Mouse (Mus musculus): ENCODE measurements at regions not wholly inside any gene's neighbourhood (a gene's known extent, or its start where the extent isn't known, plus 50 kb on each side); places are given as distances from the start of the nearest gene placed in this dataset.
A peak's percentile ranks its signal among the peaks of the same experiment; 100 is the strongest.

DNA sequence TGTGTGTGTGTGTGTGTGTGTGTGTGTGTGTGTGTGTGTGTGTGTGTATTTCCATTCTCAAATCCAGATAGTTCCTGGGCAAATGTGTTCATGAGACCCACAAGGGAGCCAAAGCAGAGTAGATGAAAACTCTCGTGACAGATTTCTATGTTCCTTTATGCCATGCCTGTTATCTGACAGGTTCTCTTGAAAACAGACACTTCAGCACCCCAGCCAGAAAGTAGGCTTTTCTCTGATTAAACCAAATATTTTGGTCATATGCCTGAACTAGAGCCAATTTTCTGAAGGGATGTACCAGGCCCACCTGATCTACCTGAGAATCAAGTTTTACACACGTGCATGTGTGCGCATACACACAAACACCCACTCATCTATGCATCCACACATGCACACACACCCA, 95.5 kb downstream of the Psat1 start:
- DNase-seq (ENCODE audit: low spot score in 2 of 2): no peak

DNA sequence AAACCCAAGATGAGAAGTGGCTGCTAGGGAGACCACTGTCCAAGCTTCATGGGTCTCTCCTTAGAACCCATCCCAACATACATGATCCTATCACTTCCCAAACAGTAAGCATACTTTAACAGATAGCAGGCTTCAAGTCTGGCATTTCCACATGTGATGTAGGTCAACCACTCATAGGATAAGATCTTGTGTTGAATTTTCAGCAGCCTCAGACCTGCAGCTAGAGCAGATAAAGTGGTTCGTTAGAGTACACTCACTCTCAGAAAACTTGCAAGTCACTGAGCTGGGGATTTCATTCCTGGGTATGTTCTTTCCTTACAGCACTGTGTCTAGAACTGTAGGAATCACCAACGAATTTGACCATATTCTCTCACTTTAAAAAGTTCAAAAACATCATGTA, 96.4 kb downstream of the Psat1 start:
- DNase-seq (ENCODE audit: low spot score in 2 of 2): no peak

- no peak for DNase-seq (ENCODE audit: low spot score in 2 of 2)
Measured at GRCm38 (mm10) chr19:15849235-15849634, 97.9 kb downstream of the Psat1 start.

DNA sequence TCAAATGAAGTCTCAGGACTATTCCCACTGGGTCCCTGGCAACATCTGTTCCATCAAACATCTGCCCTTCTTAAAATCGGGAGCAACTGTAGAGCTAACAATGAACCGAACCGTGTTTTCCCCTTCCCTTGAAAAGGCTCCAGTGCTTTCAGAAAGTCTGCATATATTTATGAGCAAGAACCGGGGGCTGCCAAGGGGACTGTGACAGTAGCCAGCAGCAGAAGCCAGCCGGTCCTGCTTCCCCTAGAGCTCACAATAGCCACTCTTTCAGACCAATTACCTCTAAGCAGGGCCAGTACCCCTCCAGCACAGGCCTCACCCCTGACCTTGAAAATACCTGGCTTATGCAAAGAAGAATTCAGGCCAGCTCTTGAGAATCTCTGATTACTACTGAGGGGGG, 108.8 kb downstream of the Psat1 start:
- DNase-seq (ENCODE audit: low spot score in 2 of 2): peak in 1 of 2 experiments; percentile 6

- DNase-seq (ENCODE audit: low spot score in 2 of 2): no peak
Measured at GRCm38 (mm10) chr19:15837715-15838175, 109.4 kb downstream of the Psat1 start.

DNA sequence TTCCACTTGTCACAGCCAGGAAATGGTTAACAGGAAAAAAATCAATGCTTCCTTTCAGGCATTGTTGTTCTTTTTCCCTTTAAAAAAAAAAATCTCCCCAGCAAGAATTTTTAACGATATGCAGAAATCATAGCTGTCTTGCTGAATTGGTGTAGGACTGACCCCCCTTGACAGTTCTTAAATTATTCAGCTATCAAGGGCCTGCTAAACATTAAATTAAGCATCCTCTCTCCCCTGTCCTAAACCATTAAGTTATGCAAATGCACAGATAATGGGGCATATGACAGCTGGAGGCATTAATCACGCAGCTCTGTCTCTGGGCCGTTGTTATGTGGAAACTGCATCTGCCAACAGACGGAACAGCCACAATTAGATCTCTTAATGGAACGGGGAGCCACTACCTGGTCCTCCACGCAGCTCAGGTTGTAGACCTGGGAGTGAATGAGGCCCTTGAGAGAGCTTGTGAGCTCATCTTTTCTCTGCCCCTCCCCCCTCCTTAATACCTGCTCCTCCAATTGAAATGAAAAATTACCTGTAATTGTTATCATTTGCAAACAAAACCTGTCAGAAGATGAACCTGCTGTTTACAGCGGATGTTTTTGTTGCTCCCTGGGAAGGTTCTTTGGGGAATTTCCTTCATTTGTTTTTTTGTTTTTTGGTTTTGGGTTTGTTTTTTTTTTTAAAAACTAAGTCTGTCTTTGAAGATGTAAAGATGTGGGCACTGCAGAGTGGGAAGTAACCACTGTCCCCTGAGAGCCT, 110.0 kb downstream of the Psat1 start:
- peak in 1 of 2 experiments; percentile 5 for DNase-seq (ENCODE audit: low spot score in 2 of 2)

GRCm38 (mm10) chr19:15836201-15836955, 110.8 kb downstream of the Psat1 start:
- peak; percentile 4 to 11 for DNase-seq (ENCODE audit: low spot score in 2 of 2)

GRCm38 (mm10) chr19:15830385-15830784, 116.8 kb downstream of the Psat1 start:
- no peak for DNase-seq (ENCODE audit: low spot score in 2 of 2)

GRCm38 (mm10) chr19:15829158-15829557, 118.0 kb downstream of the Psat1 start:
- DNase-seq (ENCODE audit: low spot score in 2 of 2): no peak

DNA sequence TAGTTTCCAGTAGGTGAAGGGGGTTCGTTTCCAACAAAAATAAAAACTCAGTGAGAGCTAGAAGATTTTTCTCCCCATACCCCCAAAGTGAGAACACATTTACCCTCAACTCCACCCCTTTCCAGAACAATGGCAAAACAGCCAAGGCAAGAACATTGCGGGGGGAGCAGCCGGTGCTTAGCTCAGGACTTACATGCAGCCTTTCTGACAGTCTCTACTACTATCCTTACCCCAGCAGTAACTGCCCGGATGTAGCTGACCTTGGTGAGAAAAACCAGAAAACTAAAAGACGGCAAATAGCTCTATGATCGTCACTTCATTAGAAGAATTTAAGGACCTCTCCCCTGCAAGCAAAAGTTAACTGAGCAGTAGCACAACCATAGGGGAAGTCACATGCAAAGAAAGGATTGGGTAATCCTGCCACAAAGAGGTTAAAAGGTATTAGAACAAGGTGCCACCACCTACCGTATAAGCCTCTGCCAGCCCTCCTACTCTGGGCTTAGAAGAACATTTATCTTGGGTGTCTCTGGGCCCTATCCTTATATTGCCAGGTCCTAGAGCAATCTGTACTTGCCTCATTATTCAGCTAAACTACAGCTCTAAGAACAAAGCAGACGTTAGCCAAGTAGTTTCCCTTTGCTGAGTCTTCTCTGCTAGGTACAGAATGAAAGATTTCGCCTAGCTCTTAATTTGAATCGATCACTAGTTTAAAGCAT, 119.0 kb downstream of the Psat1 start:
- no peak for DNase-seq (ENCODE audit: low spot score in 2 of 2)

DNA sequence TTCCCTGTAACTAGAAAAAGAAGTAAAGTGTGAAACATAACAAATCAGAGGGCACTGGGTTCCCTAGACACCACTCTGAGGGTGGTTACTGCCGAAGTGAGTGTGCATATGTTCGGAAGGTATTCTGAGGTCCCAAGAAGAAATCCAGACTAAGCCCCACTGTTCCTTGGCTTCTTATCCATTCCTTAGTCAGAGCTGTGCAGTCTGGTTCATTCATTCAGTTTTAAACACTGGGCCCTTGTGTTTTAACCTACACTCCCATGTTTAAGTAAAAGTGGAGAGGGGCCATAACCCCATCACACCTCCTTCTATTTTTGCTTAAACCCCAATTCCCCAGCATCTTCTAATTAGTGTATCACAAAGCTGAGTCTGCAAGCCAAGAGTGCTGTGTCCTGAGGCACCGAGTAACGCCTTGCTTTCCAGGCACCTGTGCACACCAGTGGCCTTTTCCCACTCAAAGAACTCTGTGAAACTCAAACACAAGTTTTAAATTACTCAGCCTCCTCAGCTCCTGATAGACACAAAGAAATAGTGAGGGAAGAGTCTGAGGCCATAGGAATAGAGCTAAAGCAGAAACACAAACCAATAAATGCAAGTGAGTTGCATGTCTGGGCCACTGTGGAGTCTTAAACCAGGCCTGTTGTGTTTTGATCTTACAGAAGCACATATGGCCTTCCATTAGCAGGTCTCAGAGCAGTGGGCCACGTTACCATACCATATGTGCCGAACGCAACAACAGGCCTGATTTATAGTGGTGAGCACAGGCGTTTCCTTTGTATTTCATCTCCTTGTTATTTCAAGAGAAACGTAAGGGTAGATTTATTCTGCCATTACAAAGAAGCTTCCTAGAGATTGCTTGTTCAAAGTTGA, 119.8 kb downstream of the Psat1 start:
- DNase-seq (ENCODE audit: low spot score in 2 of 2): no peak

DNA sequence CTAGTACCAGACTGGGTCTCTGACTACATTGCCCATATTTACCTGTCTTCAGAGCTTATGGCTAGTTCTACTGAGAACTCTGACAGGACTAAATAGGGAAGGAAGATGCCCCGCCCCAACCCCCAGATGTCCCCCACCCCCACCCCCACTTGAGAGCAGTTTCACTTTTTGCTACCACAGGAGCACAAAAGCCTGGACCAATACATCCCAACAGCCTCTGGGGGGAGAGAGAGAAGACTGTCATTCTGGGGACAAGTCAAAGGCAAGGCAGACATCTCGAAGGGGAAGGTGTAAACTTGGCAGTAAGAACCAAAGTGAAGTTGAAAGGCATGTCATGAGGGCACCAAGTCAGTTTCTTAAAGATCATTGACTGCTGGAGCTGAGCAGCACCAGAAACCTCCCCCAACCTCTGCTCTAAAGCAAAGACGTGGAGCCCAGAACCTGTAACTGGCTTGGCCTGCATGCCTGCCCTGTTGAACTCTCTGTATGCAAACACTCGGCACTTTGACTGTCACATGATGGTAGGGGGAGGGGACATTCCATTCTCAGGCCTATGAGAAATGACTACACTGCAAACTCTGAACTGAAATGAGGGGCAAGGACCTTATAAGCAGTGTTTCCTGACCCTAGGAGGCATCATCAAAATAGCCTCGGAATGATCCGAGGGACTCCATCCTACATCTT, 123.3 kb downstream of the Psat1 start:
- no peak for DNase-seq (ENCODE audit: low spot score in 2 of 2)

DNA sequence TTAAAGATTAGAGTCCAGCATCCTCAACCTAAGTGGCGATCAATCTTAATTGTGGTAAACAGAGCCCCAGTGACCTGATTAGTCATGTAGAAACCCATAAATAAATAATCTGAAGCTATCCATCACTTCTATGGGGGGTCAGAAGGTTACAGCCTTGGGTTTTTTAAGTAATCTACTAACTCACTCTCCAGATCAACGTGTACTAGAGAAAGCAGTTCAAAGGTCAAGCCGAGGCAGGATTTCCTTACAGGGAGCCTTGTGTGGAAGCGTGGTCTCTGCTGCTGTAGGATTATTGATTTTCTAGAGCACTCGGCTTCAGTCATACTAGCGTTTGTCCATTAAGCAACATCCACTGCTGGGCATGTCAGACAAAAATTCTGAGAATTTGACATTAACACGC, 127.1 kb downstream of the Psat1 start:
- DNase-seq (ENCODE audit: low spot score in 2 of 2): no peak

DNA sequence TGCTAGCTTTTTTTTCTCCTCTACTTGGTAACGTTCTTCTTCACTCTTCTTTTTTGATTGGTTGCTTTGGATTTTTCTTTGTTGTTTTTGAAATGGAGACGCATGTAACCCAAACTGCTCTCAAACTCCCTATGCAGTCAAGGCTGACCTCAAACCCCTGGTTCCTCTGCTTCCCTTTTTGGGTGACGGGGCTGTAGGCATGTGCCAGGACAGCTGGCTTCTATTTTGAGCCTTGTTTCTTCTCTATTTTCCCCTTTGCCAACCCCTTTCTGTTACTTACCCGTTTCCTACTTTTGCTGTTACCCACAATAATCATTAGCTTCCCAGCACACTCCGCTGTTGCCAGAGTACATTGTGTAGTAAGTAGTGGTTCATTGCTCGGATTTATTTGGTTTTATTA, 132.0 kb downstream of the Psat1 start:
- no peak for DNase-seq (ENCODE audit: low spot score in 2 of 2)

DNA sequence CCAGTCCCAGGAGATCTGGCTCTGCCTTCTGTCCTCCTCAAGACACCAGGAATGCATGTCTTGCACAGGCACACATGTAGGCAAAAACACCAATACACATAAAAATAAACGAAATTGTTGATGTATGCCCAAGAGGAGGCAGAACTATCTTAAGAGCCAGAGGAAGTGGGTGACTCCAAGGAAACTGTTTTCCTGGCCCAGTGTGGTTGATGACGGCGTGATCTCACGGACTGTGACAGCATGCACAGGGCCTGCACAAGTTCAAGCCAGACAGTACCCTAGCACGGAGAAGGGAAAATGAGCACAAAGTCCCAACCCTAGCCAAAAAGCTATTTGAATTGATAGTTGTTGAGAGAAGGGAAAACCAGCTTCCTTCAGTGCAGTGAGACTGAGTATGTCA, 138.1 kb downstream of the Psat1 start:
- no peak for DNase-seq (ENCODE audit: low spot score in 2 of 2)

GRCm38 (mm10) chr19:15807681-15808080, 139.5 kb downstream of the Psat1 start:
- no peak for DNase-seq (ENCODE audit: low spot score in 2 of 2)

DNA sequence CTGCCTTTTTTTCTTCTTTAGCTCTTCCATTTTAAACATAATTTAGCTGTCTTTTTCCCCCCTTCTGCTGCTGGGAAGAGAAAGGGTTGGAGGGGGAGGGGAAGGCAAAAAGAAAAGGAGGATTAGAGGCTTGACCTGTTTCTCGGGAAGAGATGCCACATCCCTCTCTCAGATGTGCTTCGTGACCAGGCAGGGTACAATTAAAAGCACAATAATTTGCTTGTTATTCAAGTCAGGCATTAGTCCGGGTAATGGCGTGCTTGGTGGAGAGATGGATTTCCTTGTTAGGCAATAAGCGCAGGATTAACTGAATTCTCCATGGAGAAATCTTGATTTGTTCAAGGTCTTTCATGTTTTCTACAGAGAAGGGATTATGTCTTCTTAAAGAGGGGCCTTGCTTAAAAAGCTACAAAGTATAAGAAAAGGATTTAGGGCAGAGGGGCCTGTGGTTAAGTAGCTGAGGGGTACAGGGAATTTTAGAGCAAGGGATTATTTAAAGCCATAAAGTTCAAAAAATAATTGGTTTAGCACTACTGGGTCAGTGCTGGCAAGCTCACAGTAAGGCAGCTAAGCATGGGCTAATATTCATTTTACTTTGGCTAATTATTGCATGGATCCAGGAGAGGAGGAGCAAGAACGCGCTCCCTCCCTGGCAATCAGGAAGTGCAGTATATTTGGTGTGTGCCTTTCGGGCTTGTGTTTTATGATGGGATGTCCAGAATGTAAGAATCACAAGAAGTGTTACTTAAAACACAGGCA, 143.8 kb downstream of the Psat1 start:
- DNase-seq (ENCODE audit: low spot score in 2 of 2): no peak

- no peak for DNase-seq (ENCODE audit: low spot score in 2 of 2)
Measured at GRCm38 (mm10) chr19:15802641-15803040, 144.5 kb downstream of the Psat1 start.

GRCm38 (mm10) chr19:15801811-15802486, 145.2 kb downstream of the Psat1 start:
- DNase-seq (ENCODE audit: low spot score in 2 of 2): peak; percentile 87 to 88
